Mouse (Mus musculus): ENCODE measurements around the gene Unc79.

The Unc79 gene

GRCm38 (mm10) chr12:103129395-103130248 is 181.0 kb downstream of the Unc79 start:
- no peak for DNase-seq

- no peak for DNase-seq
These were observed 182.8 kb downstream of the Unc79 start for GRCm38 (mm10) chr12:103131419-103131818.

GRCm38 (mm10) chr12:103142550-103143010 is 193.9 kb downstream of the Unc79 start:
- DNase-seq = no peak

- DNase-seq = peak; percentile 61
These were observed 195.3 kb downstream of the Unc79 start for GRCm38 (mm10) chr12:103143798-103144565.

GRCm38 (mm10) chr12:103150247-103150646 is 201.6 kb downstream of the Unc79 start:
- DNase-seq = no peak

- no peak for DNase-seq
These were observed 206.3 kb downstream of the Unc79 start for GRCm38 (mm10) chr12:103154927-103155326.

- no peak for DNase-seq
These were observed 206.7 kb downstream of the Unc79 start for GRCm38 (mm10) chr12:103155406-103155805.

- no peak for DNase-seq
These were observed 208.7 kb downstream of the Unc79 start for GRCm38 (mm10) chr12:103157129-103157910.

- DNase-seq = no peak
These were observed 210.4 kb downstream of the Unc79 start for GRCm38 (mm10) chr12:103159016-103159415.

- DNase-seq = no peak
These were observed 212.1 kb downstream of the Unc79 start for GRCm38 (mm10) chr12:103160721-103161120.

- no peak for DNase-seq
These were observed 214.9 kb downstream of the Unc79 start for GRCm38 (mm10) chr12:103163596-103163995.

GRCm38 (mm10) chr12:103164101-103165030 is 215.7 kb downstream of the Unc79 start:
- no peak for DNase-seq

GRCm38 (mm10) chr12:103168892-103169291 is 220.2 kb downstream of the Unc79 start:
- DNase-seq = no peak

GRCm38 (mm10) chr12:103183057-103183456 is 234.4 kb downstream of the Unc79 start:
- no peak for DNase-seq

- DNase-seq = no peak
These were observed 238.4 kb downstream of the Unc79 start for GRCm38 (mm10) chr12:103187020-103187419.

GRCm38 (mm10) chr12:103188223-103188622 is 239.6 kb downstream of the Unc79 start:
- no peak for DNase-seq

- DNase-seq = peak; percentile 63
These were observed 241.1 kb downstream of the Unc79 start for GRCm38 (mm10) chr12:103189771-103190170.

- DNase-seq = no peak
These were observed 244.3 kb downstream of the Unc79 start for GRCm38 (mm10) chr12:103192996-103193395.

- peak; percentile 30 for DNase-seq
These were observed 254.2 kb downstream of the Unc79 start for GRCm38 (mm10) chr12:103202592-103203544.

- DNase-seq = no peak
These were observed 256.9 kb downstream of the Unc79 start for GRCm38 (mm10) chr12:103205561-103205960.

GRCm38 (mm10) chr12:103209581-103209980 is 260.9 kb downstream of the Unc79 start:
- no peak for DNase-seq
